8 mouse cellular contexts compared by ENCODE assay signal in the genomic region with DNA sequence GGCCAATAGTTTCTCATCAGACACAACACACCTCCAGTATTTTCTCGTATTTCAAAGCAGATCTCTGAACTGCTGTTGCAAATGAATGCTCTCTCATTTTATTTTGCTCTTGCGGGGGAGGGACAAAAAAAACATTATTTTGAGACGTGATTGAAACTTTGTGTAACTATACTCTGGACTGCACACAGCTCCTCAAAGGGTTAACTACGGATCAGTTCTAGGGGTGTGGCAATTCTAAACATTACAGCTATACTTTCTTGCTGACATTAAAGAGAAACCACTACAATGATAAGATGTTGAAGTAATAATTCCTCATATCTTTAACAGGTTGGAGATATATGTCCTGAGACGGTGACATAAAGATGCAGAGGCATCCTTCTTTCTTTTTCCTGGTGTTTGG.
DNase-seq lines count a peak whose midpoint lies in the region; ATAC-seq and TF ChIP-seq lines count a peak whose summit lies in the region.

No protein-coding gene starts in this region.

- no peak overlapping the region for H3K4me3 ChIP-seq in heart, embryonic 15.5 days
- H3K4me3 ChIP-seq in forebrain, embryonic 16.5 days (replicated peaks; ENCODE audit: low read length) = no peak overlapping the region
- no peak overlapping the region; the same call in 1 of the 2 replicates for H3K4me3 ChIP-seq in liver, postnatal 0 days (ENCODE audit: low read depth, low read length)

- H3K4me2 ChIP-seq in heart, embryonic 15.5 days = peak overlapping the region; percentile 80
- H3K4me2 ChIP-seq in forebrain, embryonic 16.5 days (ENCODE audit: low read length) = peak overlapping the region; percentile 79
- H3K4me2 ChIP-seq in liver, postnatal 0 days (ENCODE audit: low read depth, low read length) = peak overlapping the region; percentile 79

- no peaks in the 10 kb centered on the region for H3K27me3 ChIP-seq in heart, embryonic 15.5 days
- H3K27me3 ChIP-seq in forebrain, embryonic 16.5 days (replicated peaks; ENCODE audit: control insufficient read depth, insufficient read depth, low read length) = no peaks in the 10 kb centered on the region
- no peaks in the 10 kb centered on the region for H3K27me3 ChIP-seq in liver, postnatal 0 days (ENCODE audit: insufficient read depth, low read length)

- peaks cover 5% of the 10 kb centered on the region; the same call in 1 of the 2 replicates for H3K36me3 ChIP-seq in heart, embryonic 15.5 days
- H3K36me3 ChIP-seq in forebrain, embryonic 16.5 days (ENCODE audit: control insufficient read depth, insufficient read depth) = no peaks in the 10 kb centered on the region
- H3K36me3 ChIP-seq in liver, postnatal 0 days (replicated peaks; ENCODE audit: insufficient read depth, low read length) = 0 out of 2 replicates have a peak, but pooled peaks cover 3% of the 10 kb centered on the region

- peaks cover 13% of the 10 kb centered on the region for H3K4me1 ChIP-seq in heart, embryonic 15.5 days (replicated peaks)
- 0 out of 2 replicates have a peak, but pooled peaks cover 2% of the 10 kb centered on the region for H3K4me1 ChIP-seq in forebrain, embryonic 16.5 days (replicated peaks; ENCODE audit: control insufficient read depth, insufficient read depth, low read length)
- H3K4me1 ChIP-seq in liver, postnatal 0 days (ENCODE audit: insufficient read depth) = peaks cover 7% of the 10 kb centered on the region

- H3K9me3 ChIP-seq in heart, embryonic 15.5 days (replicated peaks) = no peaks in the 10 kb centered on the region
- no peaks in the 10 kb centered on the region for H3K9me3 ChIP-seq in forebrain, embryonic 16.5 days (ENCODE audit: control insufficient read depth, low read length)
- no peaks in the 10 kb centered on the region for H3K9me3 ChIP-seq in liver, postnatal 0 days (ENCODE audit: low read length)

- no peak overlapping the region for H3K9ac ChIP-seq in heart, embryonic 15.5 days
- H3K9ac ChIP-seq in forebrain, embryonic 16.5 days (replicated peaks; ENCODE audit: low read depth, low read length) = no peak overlapping the region
- H3K9ac ChIP-seq in liver, postnatal 0 days (replicated peaks) = no peak overlapping the region

- intact Hi-C loops in heart, postnatal 14 days (cut with DNase I) = no loop called here
- intact Hi-C loops in left cerebral cortex, postnatal 36 days (cut with DNase I) = no loop called here

- TF ChIP-seq CTCF in liver, postnatal 0 days (IDR thresholded peaks at IDR 0.05; ENCODE audit: low read depth) = no peak

- H3K27ac ChIP-seq in heart, embryonic 15.5 days = 0 out of 2 replicates have a peak overlapping the region, but pooled peaks have one; percentile 90
- no peak overlapping the region for H3K27ac ChIP-seq in forebrain, embryonic 16.5 days (ENCODE audit: low read length)
- no peak overlapping the region for H3K27ac ChIP-seq in liver, postnatal 0 days (ENCODE audit: low read depth)

- DNase-seq in heart, postnatal 14 days = no peak
- DNase-seq in liver, postnatal 0 days = no peak
- no peak for DNase-seq in embryo, embryonic 11 days
- no peak for DNase-seq in left cerebral cortex, postnatal 36 days (ENCODE audit: low spot score in 2 of 2)
- no peak for DNase-seq in thymus, postnatal 0 days (ENCODE audit: low spot score)

- no peak for ATAC-seq in heart, embryonic 15.5 days (replicated peaks; ENCODE audit: insufficient number of reproducible peaks, insufficient read depth, low FRiP score, low read depth)
- ATAC-seq in activated CD4-positive, CD25-positive, alpha-beta regulatory T cell, adult 4 months = peak; percentile 9
- no peak for ATAC-seq in forebrain, embryonic 16.5 days
- ATAC-seq in liver, postnatal 0 days = no peak

- WGBS in heart, embryonic 15.5 days = 61% methylated on average over 5 of the region's 5 CpGs
- 69% methylated on average over 5 of the region's 5 CpGs for WGBS in forebrain, embryonic 16.5 days
- WGBS in liver, postnatal 0 days (ENCODE audit: insufficient replicate concordance) = 47% methylated on average over 5 of the region's 5 CpGs

- TF ChIP-seq EP300 in liver, postnatal 0 days (IDR thresholded peaks at IDR 0.05; ENCODE audit: low read depth) = no peak
